Mouse (Mus musculus) cerebellum, adult 2 months (tissue): ENCODE data around the gene Wfdc8.

Experiments
- CTCF ChIP-seq: fragments of 200-500 bp; IDR thresholded peaks from 2 replicates; pipeline ENCODE4 v1.5.1; 2011; ENCODE audit warnings: low read depth, mild to moderate bottlenecking, control low read depth, low read length, moderate library complexity, borderline replicate concordance; ENCODE audit not compliant: insufficient read depth
- POLR2A ChIP-seq: fragments of 200-500 bp; IDR thresholded peaks from 2 replicates; pipeline ENCODE4 v1.6.1; 2011; ENCODE audit warnings: low read length, control low read depth, borderline replicate concordance; ENCODE audit not compliant: insufficient read depth

GRCm38 (mm10) chr2:164641881-164642673 lies 28.7 kb upstream of the Wfdc8 start:
- no peak for TF ChIP-seq POLR2A
- TF ChIP-seq CTCF, result no peak
